Mouse (Mus musculus) C2C12 (cell line): ENCODE results near the gene Lamb3. TPM values are rescaled to one million over a fixed set of nuclear protein-coding genes. Genes with fewer than 3 reads are reported as not detected.
A peak's percentile ranks its signal among the peaks of the same experiment; 100 is the strongest.

ENCODE experiments used
- H3K27me3 ChIP-seq: one replicate; pipeline ENCODE4 v1.6.1; 2011; ENCODE audit not compliant: control insufficient read depth, insufficient read depth, insufficient read length
- H3K36me3 ChIP-seq: one replicate; pipeline ENCODE4 v1.6.1; 2011; ENCODE audit not compliant: control insufficient read depth, insufficient read depth
- H3K4me3 ChIP-seq: one replicate; pipeline ENCODE4 v1.5.1; 2011; ENCODE audit warnings: mild to moderate bottlenecking, control low read depth; ENCODE audit not compliant: poor library complexity, insufficient read depth, severe bottlenecking
- H3K79me2 ChIP-seq: one replicate; pipeline ENCODE4 v1.6.1; 2011; ENCODE audit not compliant: control insufficient read depth, insufficient read depth
- H3K79me3 ChIP-seq: one replicate; pipeline ENCODE4 v1.6.1; 2011; ENCODE audit warnings: low read depth, control low read depth
- H3ac ChIP-seq: one replicate; pipeline ENCODE3; 2011; ENCODE audit warnings: low read depth; ENCODE audit not compliant: control insufficient read depth, insufficient read length
- CEBPB ChIP-seq: IDR thresholded peaks from one replicate; pipeline ENCODE4 v1.6.1; 2011; ENCODE audit warnings: low read depth, mild to moderate bottlenecking, control low read depth, moderate library complexity
- CTCF ChIP-seq: IDR thresholded peaks from one replicate; pipeline ENCODE4 v1.5.1; 2011; ENCODE audit not compliant: control insufficient read depth, insufficient read depth, insufficient read length
- FOSL1 ChIP-seq: IDR thresholded peaks from one replicate; pipeline ENCODE4 v1.8.0; 2011; ENCODE audit warnings: mild to moderate bottlenecking, low read length; ENCODE audit not compliant: poor library complexity, insufficient read depth, severe bottlenecking
- MAX ChIP-seq: IDR thresholded peaks from one replicate; pipeline ENCODE4 v1.6.1; 2011; ENCODE audit warnings: mild to moderate bottlenecking, control low read depth
- MYOD1 ChIP-seq: IDR thresholded peaks from one replicate; pipeline ENCODE4 v1.6.1; 2011; ENCODE audit warnings: low read depth; ENCODE audit not compliant: control insufficient read depth, insufficient read length
- MYOG ChIP-seq: IDR thresholded peaks from one replicate; pipeline ENCODE4 v1.6.1; 2011; ENCODE audit not compliant: control insufficient read depth, insufficient read length; ENCODE audit errors: extremely low read depth
- USF1 ChIP-seq: IDR thresholded peaks from one replicate; pipeline ENCODE4 v1.6.1; 2011; ENCODE audit warnings: low read depth, mild to moderate bottlenecking, control low read depth, moderate library complexity
- polyA plus RNA-seq: library from polyadenylated mRNA; unstranded; fragments of >200 nt; fragmentation: generic; extraction: Trizol; gene quantifications from one replicate; pipeline ENCODE4 v1.2.1, GENCODE M21; 2012; ENCODE audit warnings: missing spikeins

Gene Lamb3
- polyA plus RNA-seq, 1 experiment = 5.3 TPM

- TF ChIP-seq MYOG (no peak), USF1 (no peak), FOSL1 (no peak), MAX (no peak), CTCF (no peak), CEBPB (no peak), MYOD1 (no peak)
- no peak overlapping the region for H3ac ChIP-seq
- H3K79me3 ChIP-seq = no peaks in the 10 kb centered on the region
- no peaks in the 10 kb centered on the region for H3K36me3 ChIP-seq
- H3K27me3 ChIP-seq = no peaks in the 10 kb centered on the region
- no peak overlapping the region for H3K4me3 ChIP-seq
- H3K79me2 ChIP-seq = no peaks in the 10 kb centered on the region
Measured at GRCm38 (mm10) chr1:193309785-193310518, 102.5 kb downstream of the Lamb3 start.

- H3K4me3 ChIP-seq = no peak overlapping the region
- no peaks in the 10 kb centered on the region for H3K36me3 ChIP-seq
- no peaks in the 10 kb centered on the region for H3K79me2 ChIP-seq
- no peaks in the 10 kb centered on the region for H3K27me3 ChIP-seq
- no peak overlapping the region for H3ac ChIP-seq
- TF ChIP-seq CTCF (no peak), FOSL1 (no peak), MYOD1 (no peak), USF1 (no peak), MYOG (no peak), MAX (no peak), CEBPB (no peak)
- no peaks in the 10 kb centered on the region for H3K79me3 ChIP-seq
Measured at GRCm38 (mm10) chr1:193310519-193311085, 103.1 kb downstream of the Lamb3 start.

- TF ChIP-seq MYOG (no peak), CEBPB (no peak), USF1 (no peak), MAX (no peak), MYOD1 (no peak), FOSL1 (no peak), CTCF (no peak)
- no peaks in the 10 kb centered on the region for H3K27me3 ChIP-seq
- H3K79me2 ChIP-seq = no peaks in the 10 kb centered on the region
- H3K79me3 ChIP-seq = no peaks in the 10 kb centered on the region
- no peak overlapping the region for H3K4me3 ChIP-seq
- H3K36me3 ChIP-seq = no peaks in the 10 kb centered on the region
- H3ac ChIP-seq = no peak overlapping the region
Measured at GRCm38 (mm10) chr1:193311596-193311995, 104.1 kb downstream of the Lamb3 start.

GRCm38 (mm10) chr1:193315705-193316357 is 108.3 kb downstream of the Lamb3 start:
- no peaks in the 10 kb centered on the region for H3K79me2 ChIP-seq

GRCm38 (mm10) chr1:193316358-193316750 is 108.9 kb downstream of the Lamb3 start:
- no peaks in the 10 kb centered on the region for H3K79me3 ChIP-seq
- H3K79me2 ChIP-seq = no peaks in the 10 kb centered on the region
- no peaks in the 10 kb centered on the region for H3K36me3 ChIP-seq
- no peaks in the 10 kb centered on the region for H3K27me3 ChIP-seq
- H3ac ChIP-seq = no peak overlapping the region
- TF ChIP-seq FOSL1 = no peak
- TF ChIP-seq MYOD1 = no peak
- no peak for TF ChIP-seq MAX
- TF ChIP-seq CEBPB = no peak
- TF ChIP-seq MYOG = no peak
- TF ChIP-seq CTCF = no peak
- TF ChIP-seq USF1 = no peak
- no peak overlapping the region for H3K4me3 ChIP-seq

More at GRCm38 (mm10) chr1:193315705-193316357, 108.3 kb downstream of the Lamb3 start:
- Histone ChIP-seq H3ac (no peak overlapping the region), H3K36me3 (no peaks in the 10 kb centered on the region), H3K27me3 (no peaks in the 10 kb centered on the region), H3K4me3 (no peak overlapping the region), H3K79me3 (no peaks in the 10 kb centered on the region)
- TF ChIP-seq MYOG (no peak), FOSL1 (no peak)

GRCm38 (mm10) chr1:193317159-193317559 is 109.7 kb downstream of the Lamb3 start:
- TF ChIP-seq MYOG (no peak), MYOD1 (peak; percentile 67)
- Histone ChIP-seq H3K79me2 (no peaks in the 10 kb centered on the region), H3K4me3 (no peak overlapping the region), H3K27me3 (no peaks in the 10 kb centered on the region), H3K79me3 (no peaks in the 10 kb centered on the region), H3ac (no peak overlapping the region), H3K36me3 (no peaks in the 10 kb centered on the region)
